Mouse (Mus musculus) liver, embryonic 14.5 days (tissue): ENCODE data around the gene Acsl3. TPM values are rescaled to one million over a fixed set of nuclear protein-coding genes. Genes with fewer than 3 reads are reported as not detected.

Experiments used
- ATAC-seq: fragments of 200-750 bp; cut with Nextera tagmentation; 2 replicates; pipeline ENCODE4 v1.8.0; 2017; ENCODE audit warnings: moderate number of reproducible peaks, mild to moderate bottlenecking, moderate library complexity; ENCODE audit not compliant: insufficient read depth
- DNase-seq, 3 experiments: peaks; one replicate each; pipeline ENCODE4 v3.0.0-alpha.2; 2012 to 2013; ENCODE audit warnings: low read depth in 3 of 3, low spot score in 3 of 3
- H3K27ac ChIP-seq: fragments of 300-500 bp; sonication (generic); 2 replicates; pipeline ENCODE4 v1.5.1; 2014; ENCODE audit warnings: moderate library complexity, mild to moderate bottlenecking, control low read depth, inconsistent platforms
- H3K27me3 ChIP-seq: fragments of 300-500 bp; sonication (generic); 2 replicates; pipeline ENCODE4 v1.6.1; 2014; ENCODE audit warnings: mild to moderate bottlenecking, low read length, moderate library complexity; ENCODE audit not compliant: control insufficient read depth, insufficient read depth
- H3K36me3 ChIP-seq: fragments of 300-500 bp; sonication (generic); replicated peaks from 2 replicates; pipeline ENCODE4 v1.6.1; 2014; ENCODE audit warnings: low read depth; ENCODE audit not compliant: control insufficient read depth, insufficient read depth
- H3K4me1 ChIP-seq, 2 experiments: fragments of 200-500 bp in 1 of 2; fragments of 300-500 bp in 1 of 2; sonication (generic) in 1 of 2; replicated peaks; 2 replicates each; pipeline ENCODE4 v1.6.1; 2012 to 2014; ENCODE audit warnings: antibody characterized with exemption in 1 of 2, inconsistent platforms in 1 of 2, low read length in 1 of 2; ENCODE audit not compliant: control insufficient read depth in 2 of 2, insufficient read depth in 2 of 2
- H3K4me2 ChIP-seq: fragments of 300-500 bp; sonication (generic); 2 replicates; pipeline ENCODE4 v1.6.1; 2014; ENCODE audit warnings: low read depth, mild to moderate bottlenecking, control low read depth, moderate library complexity
- H3K4me3 ChIP-seq, 2 experiments: fragments of 200-500 bp in 1 of 2; fragments of 300-500 bp in 1 of 2; sonication (generic) in 1 of 2; 2 replicates each; pipeline ENCODE4 v1.5.1; 2012 to 2014; ENCODE audit warnings: low read depth in 2 of 2, low read length in 2 of 2, mild to moderate bottlenecking in 2 of 2, control low read depth in 1 of 2, inconsistent platforms in 1 of 2, moderate library complexity in 1 of 2; ENCODE audit not compliant: insufficient read depth in 1 of 2
- H3K9ac ChIP-seq: fragments of 300-500 bp; sonication (generic); replicated peaks from 2 replicates; pipeline ENCODE4 v1.6.1; 2014; ENCODE audit warnings: mild to moderate bottlenecking, control low read depth, moderate library complexity
- H3K9me3 ChIP-seq: fragments of 300-500 bp; sonication (generic); 2 replicates; pipeline ENCODE4 v1.6.1; 2016; ENCODE audit warnings: low read length, mixed read lengths; ENCODE audit not compliant: control insufficient read depth
- CTCF ChIP-seq: IDR thresholded peaks from 2 replicates; pipeline ENCODE4 v1.5.1; 2016; ENCODE audit warnings: antibody characterized with exemption, low read depth, control low read depth
- EP300 ChIP-seq: IDR thresholded peaks from 2 replicates; pipeline ENCODE4 v1.6.1; 2016; ENCODE audit warnings: antibody characterized with exemption, low read depth
- WGBS: fragments of 180-500 bp; shearing (Covaris S2); extraction: QIAGEN DNeasy Blood & Tissue Kit; methylation state at CpG from one replicate; pipeline ENCODE4 v1.1.7; 2014; ENCODE audit not compliant: insufficient replicate concordance; 5-methylcytosine and 5-hydroxymethylcytosine counted together
- polyA plus RNA-seq, 2 experiments: library from polyadenylated mRNA; depleted of rRNA in 1 of 2; stranded (reverse) in 1 of 2; unstranded in 1 of 2; fragments of >200 nt; fragmentation: Nextera tagmentation in 1 of 2; extraction: Ambion mirVana in 1 of 2; gene quantifications; 2 replicates each; pipeline versions ENCODE4 v1.2.1 to v1.2.3; 2012 to 2014

Acsl3 gene
- polyA plus RNA-seq, 2 experiments, result 9.3 to 20.1 TPM

DNA sequence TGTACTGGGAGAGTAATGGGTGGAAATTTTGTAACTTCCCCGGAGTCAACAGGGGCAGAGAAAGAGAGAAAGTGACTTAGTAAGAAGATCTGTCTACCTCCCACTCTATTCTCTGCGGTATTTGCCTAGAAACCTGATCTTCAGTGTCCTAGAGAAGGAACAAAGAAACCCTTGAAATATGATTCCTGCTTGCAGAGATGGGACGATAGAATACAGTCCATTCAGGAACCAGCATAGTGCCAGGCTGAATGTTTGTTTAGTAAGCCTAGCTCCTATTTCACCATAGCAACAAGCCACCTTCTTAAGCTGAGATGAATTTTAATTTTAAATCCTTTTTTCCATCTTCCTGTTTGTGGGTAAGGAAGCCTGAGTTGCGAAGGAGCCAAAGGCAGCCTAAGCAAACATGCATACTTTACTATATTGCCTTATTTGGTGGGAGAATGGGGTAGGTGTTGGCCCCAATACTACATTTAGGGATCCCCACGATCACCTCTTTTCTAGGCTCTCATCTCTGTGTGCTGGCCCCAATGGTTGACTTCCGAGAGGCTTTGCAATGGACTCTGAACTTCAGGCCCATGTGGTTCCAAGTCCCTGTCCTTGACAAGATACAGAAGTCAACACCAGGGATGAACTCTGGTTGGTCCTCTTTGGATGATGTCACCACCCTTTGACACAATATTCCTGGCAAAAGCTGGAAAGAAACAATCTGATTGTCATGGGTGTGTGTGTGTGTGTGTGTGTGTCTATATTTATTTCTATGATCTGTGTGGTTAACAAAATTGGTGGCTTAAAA lies 8.2 kb upstream of the Acsl3 start:
- Histone ChIP-seq H3K4me3 (no peak overlapping the region), H3K9me3 (no peaks in the 10 kb centered on the region), H3K4me2 (no peak overlapping the region), H3K27me3 (no peaks in the 10 kb centered on the region), H3K27ac (no peak overlapping the region), H3K36me3 (no peaks in the 10 kb centered on the region), H3K9ac (no peak overlapping the region), H3K4me1 (no peaks in the 10 kb centered on the region)
- no peak for DNase-seq
- no peak for ATAC-seq
- 45% methylated on average over 6 of the region's 6 CpGs for WGBS
- no peak for TF ChIP-seq CTCF
- TF ChIP-seq EP300, result no peak

- no peaks in the 10 kb centered on the region for H3K9me3 ChIP-seq
- no peak overlapping the region for H3K4me2 ChIP-seq
- H3K27me3 ChIP-seq, result no peaks in the 10 kb centered on the region
- no peak for ATAC-seq
- DNase-seq, result no peak
- no peaks in the 10 kb centered on the region for H3K36me3 ChIP-seq
- peaks cover 8 to 13% of the 10 kb centered on the region in 2 experiments; a peak in 3 of 4 replicates for H3K4me1 ChIP-seq
- no peak overlapping the region for H3K9ac ChIP-seq
- TF ChIP-seq EP300 (no peak), CTCF (no peak)
- H3K27ac ChIP-seq, result no peak overlapping the region
- H3K4me3 ChIP-seq, result no peak overlapping the region
- 36% methylated on average over 2 of the region's 2 CpGs for WGBS
Observed at GRCm38 (mm10) chr1:78656472-78656871, 1.2 kb upstream of the Acsl3 start.

GRCm38 (mm10) chr1:78657021-78657629 lies 500 bp upstream of the Acsl3 start:
- H3K4me1 ChIP-seq, result peaks cover 8 to 13% of the 10 kb centered on the region in 2 experiments; a peak in 3 of 4 replicates
- H3K4me2 ChIP-seq, result peak overlapping the region; percentile 72
- TF ChIP-seq EP300, result no peak
- no peak for TF ChIP-seq CTCF
- H3K27ac ChIP-seq, result no peak overlapping the region
- no peaks in the 10 kb centered on the region for H3K9me3 ChIP-seq
- peak overlapping the region; percentile 61 to 81 for H3K4me3 ChIP-seq
- ATAC-seq (no peak), DNase-seq (no peak)
- no peaks in the 10 kb centered on the region for H3K36me3 ChIP-seq
- H3K27me3 ChIP-seq, result no peaks in the 10 kb centered on the region
- H3K9ac ChIP-seq, result peak overlapping the region; percentile 48; the same call in 1 of the 2 replicates
- 25% methylated on average over 22 of the region's 22 CpGs for WGBS

DNA sequence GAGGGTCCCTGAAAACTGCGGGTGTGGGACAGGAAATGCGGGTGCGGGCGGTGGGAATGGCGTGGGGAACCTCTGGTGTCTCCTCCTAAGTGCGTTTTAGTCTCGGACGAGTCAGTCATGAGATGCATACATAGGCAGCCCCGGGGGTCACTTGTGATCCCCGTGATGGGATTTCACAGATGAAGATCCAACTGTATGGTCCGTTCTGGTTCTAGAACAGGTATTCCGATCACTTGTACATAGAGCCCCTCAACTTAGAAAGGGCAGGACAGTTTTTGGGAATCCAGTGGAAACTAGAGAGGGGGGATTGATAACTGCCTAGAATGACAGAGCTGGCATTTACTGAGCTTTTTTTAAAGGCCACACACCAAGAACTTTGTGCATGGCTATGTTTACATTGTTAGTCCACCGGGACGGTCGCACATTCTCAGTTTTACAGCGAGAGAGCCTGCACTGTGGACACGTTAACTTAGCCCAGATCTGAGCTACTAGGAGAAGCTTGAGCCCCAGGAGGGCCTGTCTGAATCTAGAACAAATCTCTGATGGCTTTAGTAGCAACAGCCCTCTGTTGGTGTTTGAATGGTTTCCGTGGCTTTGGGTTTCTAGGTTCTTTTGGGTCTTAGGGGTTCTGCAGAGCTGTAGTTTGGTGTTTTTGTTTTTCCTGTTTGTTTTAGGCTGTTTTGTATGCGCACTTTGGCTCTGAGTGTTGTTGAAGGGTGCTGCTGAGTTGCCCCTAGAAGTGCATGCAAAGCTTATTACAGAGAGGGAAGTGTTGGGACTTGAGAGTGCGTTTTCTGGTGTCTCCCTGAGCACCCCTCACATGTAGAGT lies 1.0 kb downstream of the Acsl3 start:
- Histone ChIP-seq H3K4me2 (peak overlapping the region; percentile 72), H3K4me1 (peaks cover 8 to 13% of the 10 kb centered on the region in 2 experiments; a peak in 3 of 4 replicates), H3K9me3 (no peaks in the 10 kb centered on the region), H3K27ac (no peak overlapping the region; the same call in 1 of the 2 replicates), H3K4me3 (peak overlapping the region; percentile 81 to 87), H3K27me3 (no peaks in the 10 kb centered on the region), H3K9ac (peak overlapping the region; percentile 74), H3K36me3 (no peaks in the 10 kb centered on the region)
- ATAC-seq, result no peak
- TF ChIP-seq EP300 (no peak), CTCF (no peak)
- no peak for DNase-seq
- 5% methylated on average over 20 of the region's 20 CpGs for WGBS
